ENCODE assay signal across 8 mouse cellular contexts in genomic region chr15:95804255-95804654, GRCm38 (mm10). TPM values are rescaled to one million over a fixed set of nuclear protein-coding genes. Genes with fewer than 3 reads are reported as not detected.
DNase-seq lines count a peak whose midpoint lies in the region; ATAC-seq and TF ChIP-seq lines count a peak whose summit lies in the region.

No protein-coding gene starts in this region.

- H3K79me3 ChIP-seq in C2C12 (ENCODE audit: low read depth) = peaks cover 64% of the 10 kb centered on the region

- H3K4me1 ChIP-seq in embryonic facial prominence, embryonic 11.5 days (ENCODE audit: control insufficient read depth, insufficient read depth, low read length) = no peaks in the 10 kb centered on the region
- H3K4me1 ChIP-seq in heart, embryonic 14.5 days (ENCODE audit: control insufficient read depth in 2 of 2, insufficient read depth in 2 of 2, low read length in 2 of 2) = peaks cover 40 to 43% of the 10 kb centered on the region in 2 experiments
- H3K4me1 ChIP-seq in midbrain, embryonic 13.5 days (replicated peaks) = peaks cover 26% of the 10 kb centered on the region

- no peak overlapping the region for H3K4me3 ChIP-seq in C2C12 (ENCODE audit: insufficient read depth, poor library complexity, severe bottlenecking)
- no peak overlapping the region for H3K4me3 ChIP-seq in embryonic facial prominence, embryonic 11.5 days (ENCODE audit: low read depth, low read length)
- H3K4me3 ChIP-seq in heart, embryonic 14.5 days (ENCODE audit: control insufficient read depth in 1 of 2, insufficient read depth in 1 of 2, low read depth in 1 of 2, low read length in 2 of 2) = no peak overlapping the region
- H3K4me3 ChIP-seq in midbrain, embryonic 13.5 days (replicated peaks) = no peak overlapping the region

- H3K27ac ChIP-seq in embryonic facial prominence, embryonic 11.5 days (replicated peaks; ENCODE audit: low read depth, low read length) = no peak overlapping the region
- H3K27ac ChIP-seq in heart, embryonic 14.5 days (replicated peaks in 1 of 2; ENCODE audit: control insufficient read depth in 1 of 2, insufficient read depth in 1 of 2, low read depth in 2 of 2, low read length in 2 of 2) = peak overlapping the region; percentile 83 to 85
- H3K27ac ChIP-seq in midbrain, embryonic 13.5 days = peak overlapping the region; percentile 51; the same call in 1 of the 2 replicates

- peaks cover 30% of the 10 kb centered on the region for H3K36me3 ChIP-seq in C2C12 (ENCODE audit: control insufficient read depth, insufficient read depth)
- no peaks in the 10 kb centered on the region for H3K36me3 ChIP-seq in embryonic facial prominence, embryonic 11.5 days (replicated peaks; ENCODE audit: control insufficient read depth, insufficient read depth, low read depth, low read length)
- H3K36me3 ChIP-seq in heart, embryonic 14.5 days (ENCODE audit: control insufficient read depth, insufficient read depth, low read length) = no peaks in the 10 kb centered on the region
- H3K36me3 ChIP-seq in midbrain, embryonic 13.5 days = 0 out of 2 replicates have a peak, but pooled peaks cover 3% of the 10 kb centered on the region

- H3K4me2 ChIP-seq in embryonic facial prominence, embryonic 11.5 days (ENCODE audit: low read depth, low read length) = no peak overlapping the region
- 0 out of 2 replicates have a peak overlapping the region, but pooled peaks have one; percentile 2 for H3K4me2 ChIP-seq in heart, embryonic 14.5 days (ENCODE audit: low read length)
- no peak overlapping the region for H3K4me2 ChIP-seq in midbrain, embryonic 13.5 days (replicated peaks)

- DNase-seq in 3134 (ENCODE audit: extremely low read depth, insufficient read length, low spot score) = peak; percentile 83
- peak; percentile 67 for DNase-seq in embryonic facial prominence, embryonic 11.5 days (ENCODE audit: low spot score)
- peak; percentile 73 to 79 for DNase-seq in kidney, postnatal 36 days
- no peak for DNase-seq in spleen, postnatal 4 days (ENCODE audit: low spot score in 2 of 2)
- no peak for DNase-seq in spleen, adult 18-20 months

- no peaks in the 10 kb centered on the region for H3K27me3 ChIP-seq in C2C12 (ENCODE audit: control insufficient read depth, insufficient read depth, insufficient read length)
- no peaks in the 10 kb centered on the region for H3K27me3 ChIP-seq in embryonic facial prominence, embryonic 11.5 days (ENCODE audit: control insufficient read depth, insufficient read depth, low read length)
- no peaks in the 10 kb centered on the region for H3K27me3 ChIP-seq in heart, embryonic 14.5 days (ENCODE audit: control insufficient read depth, insufficient read depth, low read length)
- H3K27me3 ChIP-seq in midbrain, embryonic 13.5 days = no peaks in the 10 kb centered on the region

- H3K79me2 ChIP-seq in C2C12 (ENCODE audit: control insufficient read depth, insufficient read depth) = peaks cover 87% of the 10 kb centered on the region

- H3ac ChIP-seq in C2C12 (ENCODE audit: control insufficient read depth, insufficient read length, low read depth) = peak overlapping the region; percentile 47

- ATAC-seq in embryonic facial prominence, embryonic 11.5 days (replicated peaks; ENCODE audit: insufficient number of reproducible peaks, low FRiP score, low TSS enrichment, low read depth) = no peak
- no peak for ATAC-seq in heart, embryonic 14.5 days (ENCODE audit: insufficient number of reproducible peaks, insufficient read depth, low FRiP score, low read depth)
- 0 out of 2 replicates have a peak, but pooled peaks have one; percentile 24 for ATAC-seq in midbrain, embryonic 13.5 days

- no peak overlapping the region for H3K9ac ChIP-seq in embryonic facial prominence, embryonic 11.5 days (replicated peaks; ENCODE audit: low read length)
- no peak overlapping the region for H3K9ac ChIP-seq in heart, embryonic 14.5 days (ENCODE audit: low read length)
- no peak overlapping the region for H3K9ac ChIP-seq in midbrain, embryonic 13.5 days (replicated peaks)

- 37% methylated on average over 7 of the region's 7 CpGs for WGBS in embryonic facial prominence, embryonic 11.5 days
- WGBS in heart, embryonic 14.5 days = 31% methylated on average over 7 of the region's 7 CpGs
- 60% methylated on average over 7 of the region's 7 CpGs for WGBS in midbrain, embryonic 13.5 days

- TF ChIP-seq CTCF in C2C12 (IDR thresholded peaks at IDR 0.05; ENCODE audit: control insufficient read depth, insufficient read depth, insufficient read length) = no peak

- H3K9me3 ChIP-seq in embryonic facial prominence, embryonic 11.5 days (replicated peaks; ENCODE audit: control insufficient read depth, low read length) = no peaks in the 10 kb centered on the region
- H3K9me3 ChIP-seq in heart, embryonic 14.5 days (ENCODE audit: control insufficient read depth, low read length) = no peaks in the 10 kb centered on the region
- H3K9me3 ChIP-seq in midbrain, embryonic 13.5 days = no peaks in the 10 kb centered on the region

TF ChIP-seq in C2C12, 6 proteins besides CTCF, POLR2A, EP300 and RAD21:
- TF ChIP-seq MYOD1 (IDR thresholded peaks at IDR 0.05; ENCODE audit: control insufficient read depth, insufficient read length, low read depth) = no peak
- TF ChIP-seq CEBPB (IDR thresholded peaks at IDR 0.05; ENCODE audit: low read depth) = peak; percentile 84
- peak; percentile 99 for TF ChIP-seq FOSL1 (IDR thresholded peaks at IDR 0.05; ENCODE audit: insufficient read depth, low read length, poor library complexity, severe bottlenecking)
- no peak for TF ChIP-seq MYOG (IDR thresholded peaks at IDR 0.05; ENCODE audit: control insufficient read depth, extremely low read depth, insufficient read length)
- TF ChIP-seq USF1 (IDR thresholded peaks at IDR 0.05; ENCODE audit: low read depth) = peak; percentile 60
- no peak for TF ChIP-seq MAX (IDR thresholded peaks at IDR 0.05)
TF ChIP-seq in C2C12: peak in this region for 3.

RNA-seq across cellular contexts. Expression of gene Ano6, which starts 13.6 kb away (rescaled TPM):
- polyA plus RNA-seq in C2C12 (2012; fragmentation: generic; extraction: Trizol) = 73.2 TPM
- 39.6 and 43.9 TPM in 2 replicates for polyA plus RNA-seq in embryonic facial prominence, embryonic 11.5 days (2014; fragmentation: Nextera tagmentation; extraction: Ambion mirVana)
- 35.9 and 37.2 TPM in 2 replicates for polyA plus RNA-seq in heart, embryonic 14.5 days (2014; fragmentation: Nextera tagmentation; extraction: Ambion mirVana)
- polyA plus RNA-seq in midbrain, embryonic 13.5 days (2015; fragmentation: Nextera tagmentation; extraction: Ambion mirVana) = 26.1 and 26.8 TPM in 2 replicates

Comparison
In these comparisons a context has a peak if more than half of its experiments do, and no peak if none do; other contexts are left out.
1. DNase-seq: peak in 3134 (single experiment), embryonic facial prominence, embryonic 11.5 days (single experiment) and kidney, postnatal 36 days (2 of 2); none in spleen, postnatal 4 days (0 of 2) and spleen, adult 18-20 months (0 of 2).